Comparison of ENCODE assay signal across 8 mouse cellular contexts in the genomic region with DNA sequence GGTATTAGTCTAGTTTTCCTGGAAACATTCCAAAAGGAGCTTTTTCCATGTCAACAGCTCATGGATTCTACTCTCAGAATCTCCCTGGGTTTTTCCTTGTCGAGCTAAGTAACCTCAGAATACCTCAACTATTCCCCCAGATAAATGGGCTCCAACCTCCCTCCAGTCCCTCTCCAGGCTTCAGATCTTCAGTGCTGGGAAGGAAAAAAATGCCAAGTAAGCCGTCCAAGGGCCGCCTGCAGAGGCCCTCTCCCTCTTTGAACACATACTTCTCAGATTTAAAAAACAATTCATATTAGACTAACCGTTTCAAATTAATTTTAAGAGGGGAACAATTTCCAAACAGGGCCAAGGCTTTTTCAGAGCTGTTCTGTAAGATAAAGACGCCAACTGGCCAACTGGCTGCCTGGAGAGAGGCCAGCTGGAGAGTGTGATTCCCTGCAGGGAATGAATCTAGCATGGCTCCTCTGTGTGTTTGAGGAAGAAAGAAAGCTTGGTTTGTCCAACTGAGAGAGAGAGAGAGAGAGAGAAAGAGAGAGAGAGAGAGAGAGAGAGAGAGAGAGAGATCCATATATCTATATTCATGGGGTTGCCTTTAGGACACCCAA. TPM values are rescaled to one million over a fixed set of nuclear protein-coding genes. Genes with fewer than 3 reads are reported as not detected.
DNase-seq lines count a peak whose midpoint lies in the region; ATAC-seq and TF ChIP-seq lines count a peak whose summit lies in the region.

No protein-coding gene starts in this region.

- intact Hi-C loops in gastrocnemius, adult 2 months (cut with DNase I) = no loop called here

- TF ChIP-seq POLR2A in limb, embryonic 14.5 days (IDR thresholded peaks at IDR 0.05; ENCODE audit: borderline replicate concordance, extremely low read depth, insufficient read depth, insufficient read length) = no peak

- H3K36me3 ChIP-seq in limb, embryonic 14.5 days (ENCODE audit: control insufficient read depth, insufficient read depth, low read length) = no peaks in the 10 kb centered on the region
- no peaks in the 10 kb centered on the region for H3K36me3 ChIP-seq in limb, embryonic 10.5 days
- H3K36me3 ChIP-seq in midbrain, postnatal 0 days (ENCODE audit: insufficient read depth, low read length) = no peaks in the 10 kb centered on the region

- H3K27ac ChIP-seq in limb, embryonic 14.5 days (replicated peaks; ENCODE audit: low read depth, low read length) = no peak overlapping the region
- no peak overlapping the region for H3K27ac ChIP-seq in limb, embryonic 10.5 days
- peak overlapping the region; percentile 4; the same call in 1 of the 2 replicates for H3K27ac ChIP-seq in gastrocnemius, adult 2 months
- H3K27ac ChIP-seq in midbrain, postnatal 0 days (ENCODE audit: low read depth, low read length) = no peak overlapping the region

- TF ChIP-seq CTCF in gastrocnemius, adult 2 months (IDR thresholded peaks at IDR 0.05) = no peak
- no peak for TF ChIP-seq CTCF in midbrain, postnatal 0 days (IDR thresholded peaks at IDR 0.05)

- no peak overlapping the region for H3K4me2 ChIP-seq in limb, embryonic 14.5 days (replicated peaks; ENCODE audit: low read depth, low read length, severe bottlenecking)
- H3K4me2 ChIP-seq in midbrain, postnatal 0 days (ENCODE audit: low read depth, low read length, poor library complexity, severe bottlenecking) = no peak overlapping the region

- H3K4me1 ChIP-seq in limb, embryonic 14.5 days (ENCODE audit: control insufficient read depth, insufficient read depth, low read length) = no peaks in the 10 kb centered on the region
- H3K4me1 ChIP-seq in limb, embryonic 10.5 days = no peaks in the 10 kb centered on the region
- H3K4me1 ChIP-seq in midbrain, postnatal 0 days (ENCODE audit: insufficient read depth, low read length) = no peaks in the 10 kb centered on the region

- H3K27me3 ChIP-seq in limb, embryonic 14.5 days (ENCODE audit: control insufficient read depth, insufficient read depth, low read length) = no peaks in the 10 kb centered on the region
- H3K27me3 ChIP-seq in limb, embryonic 10.5 days (ENCODE audit: low read depth, poor library complexity, severe bottlenecking) = no peaks in the 10 kb centered on the region
- H3K27me3 ChIP-seq in midbrain, postnatal 0 days (ENCODE audit: insufficient read depth, low read length) = no peaks in the 10 kb centered on the region

- peak; percentile 50 for DNase-seq in adrenal gland, postnatal 14 days
- no peak for DNase-seq in adrenal gland, postnatal 4 days (ENCODE audit: low spot score in 2 of 2)
- peak; percentile 57 for DNase-seq in limb, embryonic 14.5 days (ENCODE audit: low spot score)
- DNase-seq in limb, embryonic 10.5 days (ENCODE audit: low spot score) = no peak
- peak; percentile 67 for DNase-seq in gastrocnemius, adult 2 months
- DNase-seq in midbrain, postnatal 0 days (ENCODE audit: low spot score) = peak; percentile 63
- no peak for DNase-seq in thymus, postnatal 0 days (ENCODE audit: low spot score)

- WGBS in limb, embryonic 14.5 days = 33% methylated on average over 5 of the region's 5 CpGs
- 55% methylated on average over 5 of the region's 5 CpGs for WGBS in limb, embryonic 10.5 days
- WGBS in midbrain, postnatal 0 days = 25% methylated on average over 5 of the region's 5 CpGs

- no peaks in the 10 kb centered on the region for H3K9me3 ChIP-seq in limb, embryonic 14.5 days (ENCODE audit: control insufficient read depth, low read length)
- H3K9me3 ChIP-seq in limb, embryonic 10.5 days (replicated peaks) = no peaks in the 10 kb centered on the region
- no peaks in the 10 kb centered on the region for H3K9me3 ChIP-seq in midbrain, postnatal 0 days (ENCODE audit: low read length)

- H3K4me3 ChIP-seq in limb, embryonic 14.5 days (replicated peaks; ENCODE audit: low read length) = no peak overlapping the region
- no peak overlapping the region for H3K4me3 ChIP-seq in limb, embryonic 10.5 days
- no peak overlapping the region for H3K4me3 ChIP-seq in gastrocnemius, adult 2 months
- H3K4me3 ChIP-seq in midbrain, postnatal 0 days (ENCODE audit: low read depth, low read length) = no peak overlapping the region

- peak; percentile 53 for ATAC-seq in limb, embryonic 14.5 days (ENCODE audit: low FRiP score, low read depth)
- no peak for ATAC-seq in midbrain, postnatal 0 days (ENCODE audit: low FRiP score)
- no peak for ATAC-seq in CD4-positive, CD25-positive, alpha-beta regulatory T cell, adult 4 months

- no peak overlapping the region for H3K9ac ChIP-seq in limb, embryonic 14.5 days (ENCODE audit: low read depth, low read length, severe bottlenecking)
- no peak overlapping the region for H3K9ac ChIP-seq in midbrain, postnatal 0 days (replicated peaks; ENCODE audit: low read length, poor library complexity, severe bottlenecking)

RNA-seq across cellular contexts. Expression of gene Serbp1, which starts 37.2 kb away (rescaled TPM):
- 434 and 450 TPM in 2 replicates for total RNA-seq in adrenal gland, postnatal 14 days (2021)
- total RNA-seq in adrenal gland, postnatal 4 days (2021) = 100 to 1,000 TPM; 354 to 387 TPM
- polyA plus RNA-seq in limb, embryonic 14.5 days (2012; rRNA removed) = 200 and 465 TPM in 2 replicates
- 481 and 482 TPM in 2 replicates for polyA plus RNA-seq in limb, embryonic 14.5 days (2014; fragmentation: Nextera tagmentation; extraction: Ambion mirVana)
- polyA plus RNA-seq in limb, embryonic 10.5 days (2016; fragmentation: Nextera tagmentation; extraction: Ambion mirVana) = 505 and 553 TPM in 2 replicates
- total RNA-seq in gastrocnemius, adult 2 months (2021) = 100 to 1,000 TPM; 283 to 348 TPM
- total RNA-seq in midbrain, postnatal 0 days (2014; rRNA removed) = 166 and 238 TPM in 2 replicates
- polyA plus RNA-seq in midbrain, postnatal 0 days (2015; fragmentation: Nextera tagmentation; extraction: Ambion mirVana) = 277 and 297 TPM in 2 replicates
- polyA plus RNA-seq in CD4-positive, CD25-positive, alpha-beta regulatory T cell, adult 4 months (2017; shearing (Covaris generic)) = 100 to 1,000 TPM; 188 to 255 TPM
- 518 and 533 TPM in 2 replicates for polyA plus RNA-seq in thymus, postnatal 0 days (2015; fragmentation: Nextera tagmentation; extraction: Ambion mirVana)

Comparison
In these comparisons a context has a peak if more than half of its experiments do, and no peak if none do; other contexts are left out.
1. DNase-seq: peak in adrenal gland, postnatal 14 days (single experiment), limb, embryonic 14.5 days (single experiment), gastrocnemius, adult 2 months (single experiment) and midbrain, postnatal 0 days (single experiment); none in adrenal gland, postnatal 4 days (0 of 2), limb, embryonic 10.5 days (single experiment) and thymus, postnatal 0 days (single experiment).